Mouse (Mus musculus) cortical plate, adult 2 months (tissue): Measurements from ENCODE around the gene Pgm5.

Experiments
- CTCF ChIP-seq: fragments of 200-500 bp; IDR thresholded peaks from 2 replicates; pipeline ENCODE4 v1.5.1; 2011; ENCODE audit warnings: mild to moderate bottlenecking, control low read depth, low read length; ENCODE audit not compliant: insufficient read depth; ENCODE audit errors: extremely low read depth
- POLR2A ChIP-seq: fragments of 200-500 bp; IDR thresholded peaks from 2 replicates; pipeline ENCODE4 v1.6.1; 2011; ENCODE audit warnings: mild to moderate bottlenecking, low read length, control low read depth; ENCODE audit not compliant: insufficient read depth; ENCODE audit errors: extremely low read depth

- TF ChIP-seq POLR2A (no peak), CTCF (no peak)
Observed at GRCm38 (mm10) chr19:24692691-24693090, 169.0 kb downstream of the Pgm5 start.
